Mouse (Mus musculus): ENCODE measurements around the gene Ccdc80. TPM values are rescaled to one million over a fixed set of nuclear protein-coding genes. Genes with fewer than 3 reads are reported as not detected.
A peak's percentile ranks its signal among the peaks of the same experiment; 100 is the strongest.

Gene Ccdc80
- polyA plus RNA-seq, 1 experiment = 641 TPM

DNA sequence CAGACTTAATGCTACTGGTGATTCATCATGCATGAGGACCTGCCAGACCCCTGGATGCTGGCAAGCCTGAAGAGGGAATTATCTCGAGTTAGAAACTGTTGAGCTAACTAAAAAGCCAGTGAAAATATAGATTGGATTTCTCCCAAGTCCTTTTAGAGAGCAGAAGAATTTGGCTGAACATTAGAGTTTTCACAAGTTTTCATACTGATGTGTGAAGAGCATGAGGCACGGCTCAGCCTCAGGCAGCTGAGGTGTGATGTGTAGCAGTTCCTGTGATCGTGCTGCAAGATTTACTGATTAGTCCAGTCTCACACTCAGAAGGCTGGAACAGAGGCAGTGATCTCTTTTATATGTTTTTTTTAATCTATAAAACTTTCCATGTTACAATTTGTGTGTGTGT is 11.8 kb downstream of the Ccdc80 start:
- Histone ChIP-seq H3K4me3 (ENCODE audit: insufficient read depth, low read length) (no peak overlapping the region), H3K4me1 (ENCODE audit: control insufficient read depth, insufficient read depth, low read length) (peaks cover 10% of the 10 kb centered on the region; the same call in 1 of the 2 replicates), H3K27ac (ENCODE audit: insufficient read depth, low read length) (no peak overlapping the region)
- TF ChIP-seq CTCF (IDR thresholded peaks at IDR 0.05; ENCODE audit: borderline replicate concordance, insufficient read depth, low read length) (no peak), POLR2A (IDR thresholded peaks at IDR 0.05; ENCODE audit: low read depth, low read length) (no peak)

DNA sequence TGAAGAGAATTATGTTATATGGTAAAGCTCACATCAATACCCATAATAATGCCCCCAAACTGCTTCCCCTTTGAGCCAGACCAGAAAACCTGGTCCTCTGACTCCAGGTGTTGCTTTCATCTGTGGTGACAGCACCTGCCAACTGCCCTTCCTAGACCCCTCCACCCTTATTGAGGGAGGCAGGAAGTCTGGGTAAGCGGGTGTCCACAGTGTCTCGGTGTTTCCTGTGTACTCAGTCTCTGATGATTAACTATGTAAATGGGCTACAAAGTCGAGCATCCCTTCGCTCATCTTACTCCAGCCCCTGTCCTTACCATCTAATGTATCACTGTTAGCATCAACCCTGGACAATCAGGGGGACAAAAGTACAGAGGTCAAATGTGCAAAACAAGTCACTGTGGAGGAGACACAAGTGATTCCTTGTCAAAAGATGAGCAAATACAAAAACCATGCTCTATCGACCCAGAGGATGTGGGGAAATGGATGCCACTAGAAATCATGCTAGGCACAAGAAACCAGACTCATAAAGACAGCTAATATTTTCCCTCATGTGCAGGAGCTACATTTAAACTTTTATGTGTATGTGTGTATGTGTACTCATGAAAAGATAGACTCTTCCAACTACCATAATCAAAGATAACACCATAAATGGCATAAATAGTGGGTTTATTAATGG is 15.1 kb downstream of the Ccdc80 start:
- TF ChIP-seq POLR2A (IDR thresholded peaks at IDR 0.05; ENCODE audit: low read depth, low read length) (no peak), CTCF (IDR thresholded peaks at IDR 0.05; ENCODE audit: borderline replicate concordance, insufficient read depth, low read length) (no peak)
- H3K4me1 ChIP-seq (ENCODE audit: control insufficient read depth, insufficient read depth, low read length) = peaks cover 6% of the 10 kb centered on the region
- no peak overlapping the region for H3K27ac ChIP-seq (ENCODE audit: insufficient read depth, low read length)
- no peak overlapping the region for H3K4me3 ChIP-seq (ENCODE audit: insufficient read depth, low read length)

- Histone ChIP-seq H3K4me1 (ENCODE audit: control insufficient read depth, insufficient read depth, low read length) (peaks cover 9% of the 10 kb centered on the region), H3K27ac (ENCODE audit: insufficient read depth, low read length) (peak overlapping the region; percentile 99), H3K4me3 (ENCODE audit: insufficient read depth, low read length) (no peak overlapping the region)
- TF ChIP-seq POLR2A (IDR thresholded peaks at IDR 0.05; ENCODE audit: low read depth, low read length) = no peak
- no peak for TF ChIP-seq CTCF (IDR thresholded peaks at IDR 0.05; ENCODE audit: borderline replicate concordance, insufficient read depth, low read length)
Observed at GRCm38 (mm10) chr16:45110498-45110897, 17.3 kb downstream of the Ccdc80 start.

DNA sequence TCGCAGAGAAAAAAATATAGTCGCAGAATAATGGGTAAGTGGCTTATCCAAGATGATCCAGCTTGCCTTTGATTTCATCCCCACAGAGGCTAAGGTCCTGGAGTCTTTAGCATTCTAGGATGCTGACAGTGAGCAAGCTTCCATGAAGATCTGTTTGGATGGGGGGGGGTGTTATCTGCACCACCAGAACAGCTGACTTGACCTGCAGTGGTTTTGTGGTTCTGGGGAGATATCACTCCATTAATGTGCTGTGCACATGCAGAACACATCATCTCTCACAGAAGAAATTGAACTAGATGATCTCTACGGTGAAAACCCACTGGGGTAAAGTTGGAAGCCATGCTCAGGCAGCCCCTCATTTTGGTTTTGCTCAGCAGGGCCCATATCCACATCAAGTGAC is 24.0 kb downstream of the Ccdc80 start:
- Histone ChIP-seq H3K4me3 (ENCODE audit: insufficient read depth, low read length) (no peak overlapping the region), H3K27ac (ENCODE audit: insufficient read depth, low read length) (no peak overlapping the region), H3K4me1 (ENCODE audit: control insufficient read depth, insufficient read depth, low read length) (peaks cover 3% of the 10 kb centered on the region)
- TF ChIP-seq CTCF (IDR thresholded peaks at IDR 0.05; ENCODE audit: borderline replicate concordance, insufficient read depth, low read length) (no peak), POLR2A (IDR thresholded peaks at IDR 0.05; ENCODE audit: low read depth, low read length) (no peak)

- no peak overlapping the region for H3K4me3 ChIP-seq (ENCODE audit: insufficient read depth, low read length)
- H3K4me1 ChIP-seq (ENCODE audit: control insufficient read depth, insufficient read depth, low read length) = peaks cover 3% of the 10 kb centered on the region
- TF ChIP-seq POLR2A (IDR thresholded peaks at IDR 0.05; ENCODE audit: low read depth, low read length) (no peak), CTCF (IDR thresholded peaks at IDR 0.05; ENCODE audit: borderline replicate concordance, insufficient read depth, low read length) (no peak)
- no peak overlapping the region for H3K27ac ChIP-seq (ENCODE audit: insufficient read depth, low read length)
Observed at GRCm38 (mm10) chr16:45118760-45119159, 25.6 kb downstream of the Ccdc80 start.

DNA sequence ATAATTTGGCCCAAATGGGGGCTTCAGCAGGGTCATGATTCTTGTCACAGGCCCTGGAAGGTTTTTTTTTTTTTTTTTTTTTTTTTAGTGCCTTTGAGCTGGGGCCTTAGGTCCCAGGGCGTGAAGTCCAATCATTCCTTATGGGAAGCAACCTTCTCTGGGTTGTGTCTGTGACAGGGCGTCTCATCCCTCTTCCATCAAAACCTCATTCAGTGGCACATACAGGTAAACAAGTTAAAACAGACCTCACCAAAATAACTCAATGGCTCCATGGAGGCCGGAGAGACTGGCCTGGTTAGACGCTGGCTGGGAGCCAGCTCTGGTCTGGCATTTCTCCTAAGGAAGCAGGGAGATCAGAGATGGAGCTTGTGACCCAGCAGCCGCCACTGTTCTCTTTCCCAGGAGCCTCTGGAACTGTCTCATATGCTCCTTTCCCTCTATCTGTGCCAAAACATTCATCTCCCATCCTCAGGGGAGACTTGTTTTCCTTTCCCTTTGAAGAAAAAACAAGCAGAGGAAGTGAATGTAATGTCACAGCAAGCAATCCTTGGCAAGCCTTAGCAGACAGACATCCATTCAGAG is 27.7 kb downstream of the Ccdc80 start:
- no peak for TF ChIP-seq CTCF (IDR thresholded peaks at IDR 0.05; ENCODE audit: borderline replicate concordance, insufficient read depth, low read length)
- TF ChIP-seq POLR2A (IDR thresholded peaks at IDR 0.05; ENCODE audit: low read depth, low read length) = no peak
- H3K4me1 ChIP-seq (ENCODE audit: control insufficient read depth, insufficient read depth, low read length) = 0 out of 2 replicates have a peak, but pooled peaks cover 3% of the 10 kb centered on the region
- peak overlapping the region; percentile 14; the same call in 1 of the 2 replicates for H3K27ac ChIP-seq (ENCODE audit: insufficient read depth, low read length)
- no peak overlapping the region for H3K4me3 ChIP-seq (ENCODE audit: insufficient read depth, low read length)

- no peak overlapping the region for H3K27ac ChIP-seq (ENCODE audit: insufficient read depth, low read length)
- H3K4me1 ChIP-seq (ENCODE audit: control insufficient read depth, insufficient read depth, low read length) = peaks cover 3% of the 10 kb centered on the region; the same call in 1 of the 2 replicates
- TF ChIP-seq POLR2A (IDR thresholded peaks at IDR 0.05; ENCODE audit: low read depth, low read length) (no peak), CTCF (IDR thresholded peaks at IDR 0.05; ENCODE audit: borderline replicate concordance, insufficient read depth, low read length) (no peak)
- no peak overlapping the region for H3K4me3 ChIP-seq (ENCODE audit: insufficient read depth, low read length)
Observed at GRCm38 (mm10) chr16:45122571-45122970, 29.4 kb downstream of the Ccdc80 start.

GRCm38 (mm10) chr16:45124230-45125203 is 31.3 kb downstream of the Ccdc80 start:
- TF ChIP-seq CTCF (IDR thresholded peaks at IDR 0.05; ENCODE audit: borderline replicate concordance, insufficient read depth, low read length) = no peak
- H3K4me1 ChIP-seq (ENCODE audit: control insufficient read depth, insufficient read depth, low read length) = peaks cover 3% of the 10 kb centered on the region; the same call in 1 of the 2 replicates

GRCm38 (mm10) chr16:45127936-45128710 is 34.9 kb downstream of the Ccdc80 start:
- Histone ChIP-seq H3K27ac (ENCODE audit: insufficient read depth, low read length) (no peak overlapping the region), H3K4me3 (ENCODE audit: insufficient read depth, low read length) (no peak overlapping the region), H3K4me1 (ENCODE audit: control insufficient read depth, insufficient read depth, low read length) (peaks cover 3% of the 10 kb centered on the region; the same call in 1 of the 2 replicates)
- TF ChIP-seq CTCF (IDR thresholded peaks at IDR 0.05; ENCODE audit: borderline replicate concordance, insufficient read depth, low read length) (no peak), POLR2A (IDR thresholded peaks at IDR 0.05; ENCODE audit: low read depth, low read length) (no peak)

More at GRCm38 (mm10) chr16:45124230-45125203, 31.3 kb downstream of the Ccdc80 start:
- no peak overlapping the region for H3K4me3 ChIP-seq (ENCODE audit: insufficient read depth, low read length)
- H3K27ac ChIP-seq (ENCODE audit: insufficient read depth, low read length) = peak overlapping the region; percentile 54

Measured in embryonic fibroblast, embryonic 13.5 days (primary cell).